Mouse (Mus musculus): ENCODE measurements around the gene Rnpep. TPM values are rescaled to one million over a fixed set of nuclear protein-coding genes. Genes with fewer than 3 reads are reported as not detected.
"Not testable (repeated sequence)": the region's sequence is repeated elsewhere in the genome, so short reads cannot be mapped to it uniquely, and the experiment has no call there.

The Rnpep gene
- polyA plus RNA-seq, 1 experiment from 2014 or later: 54.7 TPM

- DNase-seq (ENCODE audit: low spot score) (peak; percentile 93), ATAC-seq (ENCODE audit: low FRiP score, low TSS enrichment) (peak; percentile 28; the same call in 1 of the 2 replicates)
- H3K27ac ChIP-seq (replicated peaks): peak overlapping the region; percentile 77
- H3K4me2 ChIP-seq (replicated peaks; ENCODE audit: low read depth): peak overlapping the region; percentile 54
- peak overlapping the region; percentile 44 for H3K4me3 ChIP-seq (ENCODE audit: low read depth, low read length)
- 60% methylated on average over 6 of the region's 6 CpGs for WGBS
- peak overlapping the region; percentile 68 for H3K9ac ChIP-seq (ENCODE audit: low read length)
- H3K9me3 ChIP-seq (ENCODE audit: control insufficient read depth, low read length): no peaks in the 10 kb centered on the region
- no peaks in the 10 kb centered on the region for H3K36me3 ChIP-seq (ENCODE audit: control insufficient read depth, insufficient read depth, low read length)
- no peaks in the 10 kb centered on the region for H3K27me3 ChIP-seq (ENCODE audit: control insufficient read depth, insufficient read depth, low read length)
- H3K4me1 ChIP-seq (replicated peaks; ENCODE audit: control insufficient read depth, insufficient read depth): peaks cover 2% of the 10 kb centered on the region; the same call in 1 of the 2 replicates
- TF ChIP-seq EP300 (optimal IDR thresholded peaks at IDR 0.05) (no peak), CTCF (IDR thresholded peaks at IDR 0.05; ENCODE audit: low read depth) (peak; percentile 72)
Observed at GRCm38 (mm10) chr1:135256299-135256698, 27.6 kb downstream of the Rnpep start.

DNA sequence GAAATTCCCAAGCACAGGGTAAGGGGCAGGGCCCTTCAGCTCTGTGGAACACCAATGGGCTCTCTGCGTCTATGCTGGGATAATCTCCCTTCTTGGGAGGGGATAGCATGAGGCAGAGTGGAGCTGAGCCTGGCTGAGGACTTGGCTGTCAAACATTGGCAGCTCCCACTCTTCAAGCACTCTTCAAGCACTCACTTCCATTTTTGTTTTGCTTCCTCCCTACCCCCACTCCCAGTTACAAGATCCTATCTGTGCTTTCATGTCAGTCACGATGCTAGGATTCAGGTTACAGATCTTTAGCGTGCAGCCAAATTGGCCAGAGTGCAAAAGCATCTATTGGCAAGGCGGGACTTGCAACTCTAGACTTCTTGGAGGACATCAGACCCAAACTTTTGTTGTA is 31.0 kb downstream of the Rnpep start:
- Histone ChIP-seq H3K36me3 (ENCODE audit: control insufficient read depth, insufficient read depth, low read length) (no peaks in the 10 kb centered on the region), H3K27ac (replicated peaks) (0 out of 2 replicates have a peak overlapping the region, but pooled peaks have one; percentile 5), H3K9me3 (ENCODE audit: control insufficient read depth, low read length) (no peaks in the 10 kb centered on the region), H3K9ac (ENCODE audit: low read length) (no peak overlapping the region), H3K4me1 (replicated peaks; ENCODE audit: control insufficient read depth, insufficient read depth) (no peaks in the 10 kb centered on the region; the same call in 1 of the 2 replicates), H3K4me2 (replicated peaks; ENCODE audit: low read depth) (peak overlapping the region; percentile 27; the same call in 1 of the 2 replicates), H3K4me3 (ENCODE audit: low read depth, low read length) (no peak overlapping the region), H3K27me3 (ENCODE audit: control insufficient read depth, insufficient read depth, low read length) (no peaks in the 10 kb centered on the region)
- DNase-seq (ENCODE audit: low spot score) (peak; percentile 32), ATAC-seq (ENCODE audit: low FRiP score, low TSS enrichment) (no peak; the same call in 1 of the 2 replicates)
- 17% methylated on average over 4 of the region's 4 CpGs for WGBS
- TF ChIP-seq EP300 (optimal IDR thresholded peaks at IDR 0.05): no peak
- no peak for TF ChIP-seq CTCF (IDR thresholded peaks at IDR 0.05; ENCODE audit: low read depth)

DNA sequence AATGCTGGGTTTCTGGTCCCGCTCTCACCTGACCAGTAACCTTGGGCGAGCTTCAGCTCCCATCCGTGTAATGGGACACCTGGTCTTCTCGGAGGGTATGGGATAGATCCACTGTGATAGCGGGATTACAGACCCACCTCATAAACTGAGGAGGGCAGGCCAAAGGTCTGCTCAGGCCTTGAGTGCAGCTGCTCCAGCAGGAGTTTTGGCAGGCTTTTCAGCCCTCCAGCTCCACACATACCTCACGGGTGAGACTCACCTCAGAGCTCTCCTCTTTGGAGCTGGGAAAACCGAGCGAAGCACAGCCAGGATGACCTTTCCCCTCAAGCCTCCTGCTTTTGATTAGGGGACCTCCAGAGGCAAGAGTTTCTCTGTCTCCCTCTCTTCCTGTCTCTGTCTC is 32.5 kb downstream of the Rnpep start:
- WGBS: 75% methylated on average over 8 of the region's 8 CpGs
- no peak for TF ChIP-seq EP300 (optimal IDR thresholded peaks at IDR 0.05)
- no peak for TF ChIP-seq CTCF (IDR thresholded peaks at IDR 0.05; ENCODE audit: low read depth)
- DNase-seq (ENCODE audit: low spot score): peak; percentile 40
- no peak for ATAC-seq (ENCODE audit: low FRiP score, low TSS enrichment)
- Histone ChIP-seq H3K36me3 (ENCODE audit: control insufficient read depth, insufficient read depth, low read length) (no peaks in the 10 kb centered on the region), H3K4me2 (replicated peaks; ENCODE audit: low read depth) (no peak overlapping the region), H3K9ac (ENCODE audit: low read length) (no peak overlapping the region), H3K27me3 (ENCODE audit: control insufficient read depth, insufficient read depth, low read length) (no peaks in the 10 kb centered on the region), H3K27ac (replicated peaks) (peak overlapping the region; percentile 67), H3K4me1 (replicated peaks; ENCODE audit: control insufficient read depth, insufficient read depth) (no peaks in the 10 kb centered on the region; the same call in 1 of the 2 replicates), H3K4me3 (ENCODE audit: low read depth, low read length) (no peak overlapping the region), H3K9me3 (ENCODE audit: control insufficient read depth, low read length) (no peaks in the 10 kb centered on the region)

DNA sequence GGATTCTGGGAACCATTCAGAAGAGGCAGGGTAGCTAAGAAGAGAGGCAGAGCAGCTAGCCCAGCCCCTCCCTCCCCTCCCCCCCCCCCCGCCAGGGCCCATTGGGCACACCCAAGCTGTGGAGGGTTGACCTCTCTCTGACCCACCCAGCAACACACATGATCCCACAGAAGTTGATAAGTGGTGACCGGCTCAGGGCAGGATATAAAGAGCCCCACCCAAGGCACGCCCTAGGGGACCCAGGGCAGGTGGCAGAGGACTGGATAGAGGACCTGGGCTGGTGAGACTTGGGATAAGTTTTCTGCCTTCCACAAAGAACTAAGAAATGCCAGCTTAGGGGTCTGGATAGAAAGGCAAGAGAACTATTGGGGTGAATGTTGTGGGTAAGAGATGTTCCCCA is 33.2 kb downstream of the Rnpep start:
- TF ChIP-seq CTCF (IDR thresholded peaks at IDR 0.05; ENCODE audit: low read depth) (no peak), EP300 (optimal IDR thresholded peaks at IDR 0.05) (no peak)
- no peaks in the 10 kb centered on the region; the same call in 1 of the 2 replicates for H3K4me1 ChIP-seq (replicated peaks; ENCODE audit: control insufficient read depth, insufficient read depth)
- no peak overlapping the region for H3K4me3 ChIP-seq (ENCODE audit: low read depth, low read length)
- H3K9me3 ChIP-seq (ENCODE audit: control insufficient read depth, low read length): no peaks in the 10 kb centered on the region
- H3K4me2 ChIP-seq (replicated peaks; ENCODE audit: low read depth): no peak overlapping the region
- no peak overlapping the region for H3K9ac ChIP-seq (ENCODE audit: low read length)
- ATAC-seq (ENCODE audit: low FRiP score, low TSS enrichment) (peak; percentile 86), DNase-seq (ENCODE audit: low spot score) (peak; percentile 88)
- H3K36me3 ChIP-seq (ENCODE audit: control insufficient read depth, insufficient read depth, low read length): no peaks in the 10 kb centered on the region
- H3K27ac ChIP-seq (replicated peaks): peak overlapping the region; percentile 67
- H3K27me3 ChIP-seq (ENCODE audit: control insufficient read depth, insufficient read depth, low read length): no peaks in the 10 kb centered on the region
- WGBS: 58% methylated on average over 2 of the region's 3 CpGs

GRCm38 (mm10) chr1:135248434-135248850 is 35.4 kb downstream of the Rnpep start:
- H3K36me3 ChIP-seq (ENCODE audit: control insufficient read depth, insufficient read depth, low read length): no peaks in the 10 kb centered on the region
- H3K9me3 ChIP-seq (ENCODE audit: control insufficient read depth, low read length): no peaks in the 10 kb centered on the region
- H3K27ac ChIP-seq (replicated peaks): 0 out of 2 replicates have a peak overlapping the region, but pooled peaks have one; percentile 30
- H3K27me3 ChIP-seq (ENCODE audit: control insufficient read depth, insufficient read depth, low read length): no peaks in the 10 kb centered on the region
- TF ChIP-seq CTCF (IDR thresholded peaks at IDR 0.05; ENCODE audit: low read depth) (no peak), EP300 (optimal IDR thresholded peaks at IDR 0.05) (no peak)
- ATAC-seq (ENCODE audit: low FRiP score, low TSS enrichment) (peak; percentile 85), DNase-seq (ENCODE audit: low spot score) (peak; percentile 95)
- H3K4me2 ChIP-seq (replicated peaks; ENCODE audit: low read depth): no peak overlapping the region; the same call in 1 of the 2 replicates
- WGBS: 7% methylated on average over 15 of the region's 15 CpGs
- H3K4me3 ChIP-seq (ENCODE audit: low read depth, low read length): no peak overlapping the region
- H3K9ac ChIP-seq (ENCODE audit: low read length): no peak overlapping the region
- H3K4me1 ChIP-seq (replicated peaks; ENCODE audit: control insufficient read depth, insufficient read depth): no peaks in the 10 kb centered on the region; the same call in 1 of the 2 replicates

DNA sequence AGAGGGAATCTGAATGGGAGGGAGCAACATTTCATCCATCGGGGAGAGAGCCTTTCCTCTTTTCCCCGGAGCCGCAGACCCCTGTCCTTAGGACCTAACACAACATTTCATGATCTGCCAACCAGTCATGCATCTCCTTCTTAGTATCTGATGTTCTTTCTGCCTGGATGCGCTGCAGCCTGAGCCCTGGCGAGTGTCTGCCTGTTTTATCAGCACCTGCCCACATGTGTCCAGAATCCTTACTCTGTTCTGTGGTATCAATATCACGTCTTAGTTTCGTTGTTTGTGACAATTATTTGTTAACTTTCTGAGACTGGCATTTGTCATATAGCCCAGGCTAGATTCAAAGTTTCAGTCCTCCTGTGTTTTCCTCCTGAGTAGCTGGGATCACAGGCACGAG is 39.9 kb downstream of the Rnpep start:
- no peak overlapping the region for H3K27ac ChIP-seq (replicated peaks)
- no peak overlapping the region for H3K4me2 ChIP-seq (replicated peaks; ENCODE audit: low read depth)
- TF ChIP-seq EP300 (optimal IDR thresholded peaks at IDR 0.05) (no peak), CTCF (IDR thresholded peaks at IDR 0.05; ENCODE audit: low read depth) (no peak)
- H3K9me3 ChIP-seq (ENCODE audit: control insufficient read depth, low read length): no peaks in the 10 kb centered on the region
- DNase-seq (ENCODE audit: low spot score): no peak
- 73% methylated on average over 8 of the region's 8 CpGs for WGBS
- no peaks in the 10 kb centered on the region for H3K4me1 ChIP-seq (replicated peaks; ENCODE audit: control insufficient read depth, insufficient read depth)
- no peak overlapping the region for H3K4me3 ChIP-seq (ENCODE audit: low read depth, low read length)
- no peak overlapping the region for H3K9ac ChIP-seq (ENCODE audit: low read length)
- H3K36me3 ChIP-seq (ENCODE audit: control insufficient read depth, insufficient read depth, low read length): no peaks in the 10 kb centered on the region
- H3K27me3 ChIP-seq (ENCODE audit: control insufficient read depth, insufficient read depth, low read length): no peaks in the 10 kb centered on the region
- no peak for ATAC-seq (ENCODE audit: low FRiP score, low TSS enrichment)

- not testable (repeated sequence) for DNase-seq (ENCODE audit: low spot score); ATAC-seq (ENCODE audit: low FRiP score, low TSS enrichment); H3K9ac ChIP-seq (ENCODE audit: low read length); H3K36me3 ChIP-seq (ENCODE audit: control insufficient read depth, insufficient read depth, low read length); H3K27ac ChIP-seq (replicated peaks); H3K4me2 ChIP-seq (replicated peaks; ENCODE audit: low read depth); H3K27me3 ChIP-seq (ENCODE audit: control insufficient read depth, insufficient read depth, low read length); H3K4me3 ChIP-seq (ENCODE audit: low read depth, low read length); H3K9me3 ChIP-seq (ENCODE audit: control insufficient read depth, low read length); H3K4me1 ChIP-seq (replicated peaks; ENCODE audit: control insufficient read depth, insufficient read depth)
- WGBS: 86% methylated on average over 4 of the region's 4 CpGs
Observed at GRCm38 (mm10) chr1:135240206-135240605, 43.7 kb downstream of the Rnpep start.

Measured in stomach, postnatal 0 days (tissue).